Mouse (Mus musculus): ENCODE results near the gene Gipc1.
A peak's percentile ranks its signal among the peaks of the same experiment; 100 is the strongest.

Gipc1 gene

DNA sequence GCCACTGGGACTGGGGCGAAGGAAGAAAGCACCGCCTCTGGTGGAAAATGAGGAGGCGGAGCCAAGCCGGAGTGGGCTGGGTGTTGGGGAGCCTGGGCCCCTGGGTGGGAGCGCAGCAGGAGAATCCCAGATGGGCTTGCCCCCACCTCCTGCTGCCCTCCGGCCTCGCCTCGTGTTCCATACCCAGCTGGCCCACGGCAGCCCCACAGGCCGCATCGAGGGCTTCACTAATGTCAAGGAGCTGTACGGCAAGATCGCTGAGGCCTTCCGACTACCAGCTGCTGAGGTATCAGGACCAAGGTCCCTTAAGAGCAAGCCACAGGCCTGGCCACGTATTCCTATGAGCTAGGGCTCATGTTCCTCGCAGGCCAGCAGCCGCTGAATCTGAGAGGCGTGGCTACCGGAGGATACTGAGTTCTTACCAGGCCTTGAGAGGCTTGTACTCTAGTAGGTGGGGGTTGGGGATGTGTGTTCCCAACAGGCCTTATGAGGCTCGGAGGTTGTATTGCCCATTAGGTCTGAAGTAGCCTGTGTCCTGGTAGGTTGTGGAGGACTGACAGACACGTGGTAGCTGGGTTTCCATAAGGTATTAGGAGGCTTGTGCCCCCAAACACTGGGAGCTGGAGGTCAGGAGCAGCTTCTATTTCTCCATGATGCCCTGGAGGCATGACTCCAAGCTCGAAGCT lies 8.7 kb downstream of the Gipc1 start:
- Histone ChIP-seq H3K27me3 (ENCODE audit: control insufficient read depth, insufficient read depth, low read length, poor library complexity, severe bottlenecking) (no peaks in the 10 kb centered on the region), H3K36me3 (ENCODE audit: control insufficient read depth, insufficient read depth, low read length, poor library complexity, severe bottlenecking) (no peaks in the 10 kb centered on the region)
- DNase-seq (ENCODE audit: low read depth, low spot score), result no peak

DNA sequence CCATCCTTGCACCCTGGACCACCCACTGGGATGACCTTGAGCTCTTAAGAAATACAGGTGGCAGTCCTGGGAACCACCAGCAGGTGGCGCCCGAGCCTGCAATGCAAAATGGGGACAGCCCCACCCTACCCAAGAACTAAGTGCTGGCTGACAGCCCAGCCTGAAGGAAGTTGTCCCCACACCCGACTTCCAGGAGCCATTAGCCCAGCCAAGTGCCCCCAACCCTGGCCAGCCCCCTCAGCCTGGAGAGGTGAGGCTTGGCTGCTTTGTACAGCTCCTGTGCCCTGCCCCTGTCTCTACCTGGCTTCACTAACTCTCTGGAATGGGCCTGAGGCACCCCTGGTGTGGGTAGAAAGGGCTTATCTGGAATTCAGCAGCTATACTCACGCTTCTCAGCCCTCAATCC lies 9.9 kb downstream of the Gipc1 start:
- Histone ChIP-seq H3K36me3 (ENCODE audit: control insufficient read depth, insufficient read depth, low read length, poor library complexity, severe bottlenecking) (no peaks in the 10 kb centered on the region), H3K27me3 (ENCODE audit: control insufficient read depth, insufficient read depth, low read length, poor library complexity, severe bottlenecking) (no peaks in the 10 kb centered on the region)
- peak; percentile 93 for DNase-seq (ENCODE audit: low read depth, low spot score)

DNA sequence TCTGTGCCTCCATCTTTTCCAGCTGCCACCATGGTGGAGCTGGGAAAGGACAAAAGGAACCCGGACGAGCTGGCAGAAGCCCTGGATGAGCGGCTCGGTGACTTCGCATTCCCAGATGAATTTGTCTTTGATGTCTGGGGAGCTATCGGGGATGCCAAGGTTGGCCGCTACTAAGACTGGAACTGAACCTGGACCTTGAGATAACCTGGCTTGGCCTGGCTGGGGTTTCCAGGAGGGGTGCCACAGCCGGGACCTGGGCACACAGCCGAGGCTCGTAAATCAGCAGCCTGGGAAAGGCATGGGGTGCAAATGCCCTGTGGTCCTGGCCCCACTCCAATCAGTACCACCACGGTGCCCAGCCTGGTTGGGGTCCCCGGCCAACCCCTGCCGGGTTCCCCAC lies 11.6 kb downstream of the Gipc1 start:
- H3K27me3 ChIP-seq (ENCODE audit: control insufficient read depth, insufficient read depth, low read length, poor library complexity, severe bottlenecking), result no peaks in the 10 kb centered on the region
- no peak for DNase-seq (ENCODE audit: low read depth, low spot score)
- H3K36me3 ChIP-seq (ENCODE audit: control insufficient read depth, insufficient read depth, low read length, poor library complexity, severe bottlenecking), result no peaks in the 10 kb centered on the region

DNA sequence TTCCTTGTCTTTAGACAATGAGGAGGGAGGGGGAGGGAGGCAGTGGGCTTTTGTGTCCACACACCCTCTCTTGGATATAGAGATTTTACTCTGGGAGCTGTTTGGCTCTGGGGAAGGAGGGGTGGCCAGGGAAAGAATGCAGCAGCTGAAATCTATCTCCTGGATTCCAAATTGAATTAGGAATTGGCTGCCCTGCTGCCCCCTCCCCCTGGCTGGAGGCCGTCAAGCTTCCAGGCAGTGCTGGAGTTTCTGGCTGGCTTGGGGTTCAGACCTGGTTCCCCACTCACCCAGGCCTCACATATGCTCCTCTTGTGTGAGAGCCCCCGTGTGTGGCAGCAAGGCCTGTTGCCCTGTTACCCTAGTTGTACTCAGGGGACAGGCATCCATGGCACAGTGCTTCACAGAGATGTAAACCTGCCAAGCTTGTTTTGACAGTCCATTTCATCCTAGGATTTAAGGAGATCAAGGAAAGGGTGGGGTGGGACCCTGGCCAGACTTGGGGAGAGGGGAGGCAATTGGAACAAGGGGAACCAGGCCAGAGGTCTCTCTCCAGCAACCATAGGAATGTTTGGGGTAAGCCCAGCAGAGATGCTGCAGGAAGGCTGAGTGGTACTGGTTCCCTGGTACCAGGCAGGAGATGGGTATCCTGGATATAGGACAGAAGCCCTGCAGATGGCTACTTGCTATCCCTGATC lies 12.6 kb downstream of the Gipc1 start:
- no peaks in the 10 kb centered on the region for H3K36me3 ChIP-seq (ENCODE audit: control insufficient read depth, insufficient read depth, low read length, poor library complexity, severe bottlenecking)
- no peak for DNase-seq (ENCODE audit: low read depth, low spot score)
- H3K27me3 ChIP-seq (ENCODE audit: control insufficient read depth, insufficient read depth, low read length, poor library complexity, severe bottlenecking), result no peaks in the 10 kb centered on the region

DNA sequence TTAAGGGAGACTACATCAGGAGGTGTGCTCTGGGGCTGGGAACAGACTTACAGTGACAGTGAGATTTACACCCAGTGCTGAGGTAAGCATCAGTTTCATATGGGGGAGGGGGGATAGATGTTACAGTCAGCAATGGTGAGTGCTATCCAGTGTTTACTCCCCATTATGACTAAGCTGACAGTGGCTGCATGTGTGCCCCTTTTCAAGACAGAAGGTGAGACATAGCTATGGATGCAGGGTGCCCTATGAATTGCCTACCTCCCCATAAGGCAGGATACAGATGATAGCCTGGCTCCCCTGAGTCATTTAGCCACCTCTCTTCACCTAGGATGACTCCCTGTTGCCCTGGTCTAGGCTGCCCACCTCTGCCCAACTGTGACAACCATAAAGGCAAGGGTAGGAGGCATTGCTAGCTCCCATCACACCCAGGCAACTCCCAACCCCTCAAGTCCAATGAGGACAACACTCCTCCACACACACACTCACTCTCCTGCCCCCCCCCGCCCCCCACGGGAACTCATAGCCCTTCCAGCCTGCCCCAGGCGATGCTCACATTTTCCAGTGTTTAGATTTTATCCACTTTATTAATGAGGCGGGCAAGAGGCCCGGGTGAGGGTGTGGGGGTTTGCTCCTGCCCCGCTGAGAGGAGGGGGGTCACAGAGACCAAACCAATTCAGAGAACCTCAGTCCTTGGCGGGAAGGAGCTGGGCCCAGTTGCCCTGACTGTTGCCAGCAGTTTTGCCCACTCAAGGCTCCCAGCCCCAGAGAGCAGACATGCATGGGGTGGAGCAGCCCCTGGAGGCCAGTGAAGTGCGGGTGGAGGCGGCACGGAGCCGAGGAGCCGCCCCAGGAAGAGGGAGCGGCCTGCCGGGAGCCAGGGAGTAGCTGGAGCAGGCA lies 13.7 kb downstream of the Gipc1 start, which contains the start of gene Ptger1:
Ptger1 (plus strand) TSS at position 710 of the 897 bp plus-strand sequence.
- Histone ChIP-seq H3K27me3 (ENCODE audit: control insufficient read depth, insufficient read depth, low read length, poor library complexity, severe bottlenecking) (no peaks in the 10 kb centered on the region), H3K36me3 (ENCODE audit: control insufficient read depth, insufficient read depth, low read length, poor library complexity, severe bottlenecking) (no peaks in the 10 kb centered on the region; the same call in 1 of the 2 replicates)
- DNase-seq (ENCODE audit: low read depth, low spot score), result no peak

DNA sequence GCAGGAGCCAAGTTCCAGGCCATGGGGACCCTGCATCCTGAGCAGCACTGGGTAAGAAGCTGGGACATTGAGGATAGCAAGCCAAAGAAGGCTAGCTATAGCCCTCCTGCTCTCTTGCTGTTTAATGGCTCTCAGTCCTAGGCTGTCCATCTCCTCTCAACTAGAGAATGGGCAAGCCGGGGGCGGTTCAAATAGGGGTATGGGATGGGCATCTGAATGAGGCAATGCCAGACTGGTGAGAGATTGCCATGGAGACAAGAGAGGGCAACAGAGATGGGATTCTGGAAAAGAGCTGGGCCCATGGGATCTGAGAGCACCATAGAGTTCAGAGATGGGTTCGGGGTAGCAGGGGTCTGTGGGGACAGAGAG lies 14.4 kb downstream of the Gipc1 start:
- DNase-seq (ENCODE audit: low read depth, low spot score), result no peak
- H3K27me3 ChIP-seq (ENCODE audit: control insufficient read depth, insufficient read depth, low read length, poor library complexity, severe bottlenecking), result no peaks in the 10 kb centered on the region

DNA sequence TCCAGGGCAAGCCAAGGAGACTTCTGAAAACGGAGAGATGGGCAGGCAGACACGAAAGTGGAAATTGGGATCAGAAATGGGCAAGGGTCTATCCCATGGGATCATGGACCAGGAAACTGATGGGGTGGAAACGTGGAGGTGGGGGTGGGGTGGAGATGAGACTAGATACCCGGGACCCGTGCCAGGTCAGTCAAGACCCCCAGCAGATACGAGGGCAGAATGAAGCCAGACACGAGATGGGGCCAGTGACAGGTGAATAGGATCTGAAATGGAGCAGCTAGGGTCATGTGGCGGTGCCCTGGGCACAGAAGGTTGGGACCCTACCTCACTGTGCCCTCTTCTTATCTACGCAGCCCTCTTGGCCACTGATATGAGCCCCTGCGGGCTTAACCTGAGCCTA lies 15.0 kb downstream of the Gipc1 start:
- Histone ChIP-seq H3K36me3 (ENCODE audit: control insufficient read depth, insufficient read depth, low read length, poor library complexity, severe bottlenecking) (peaks cover 4% of the 10 kb centered on the region; the same call in 1 of the 2 replicates), H3K27me3 (ENCODE audit: control insufficient read depth, insufficient read depth, low read length, poor library complexity, severe bottlenecking) (no peaks in the 10 kb centered on the region)
- no peak for DNase-seq (ENCODE audit: low read depth, low spot score)

More for the DNA sequence above, 14.4 kb downstream of the Gipc1 start:
- no peaks in the 10 kb centered on the region; the same call in 1 of the 2 replicates for H3K36me3 ChIP-seq (ENCODE audit: control insufficient read depth, insufficient read depth, low read length, poor library complexity, severe bottlenecking)

DNA sequence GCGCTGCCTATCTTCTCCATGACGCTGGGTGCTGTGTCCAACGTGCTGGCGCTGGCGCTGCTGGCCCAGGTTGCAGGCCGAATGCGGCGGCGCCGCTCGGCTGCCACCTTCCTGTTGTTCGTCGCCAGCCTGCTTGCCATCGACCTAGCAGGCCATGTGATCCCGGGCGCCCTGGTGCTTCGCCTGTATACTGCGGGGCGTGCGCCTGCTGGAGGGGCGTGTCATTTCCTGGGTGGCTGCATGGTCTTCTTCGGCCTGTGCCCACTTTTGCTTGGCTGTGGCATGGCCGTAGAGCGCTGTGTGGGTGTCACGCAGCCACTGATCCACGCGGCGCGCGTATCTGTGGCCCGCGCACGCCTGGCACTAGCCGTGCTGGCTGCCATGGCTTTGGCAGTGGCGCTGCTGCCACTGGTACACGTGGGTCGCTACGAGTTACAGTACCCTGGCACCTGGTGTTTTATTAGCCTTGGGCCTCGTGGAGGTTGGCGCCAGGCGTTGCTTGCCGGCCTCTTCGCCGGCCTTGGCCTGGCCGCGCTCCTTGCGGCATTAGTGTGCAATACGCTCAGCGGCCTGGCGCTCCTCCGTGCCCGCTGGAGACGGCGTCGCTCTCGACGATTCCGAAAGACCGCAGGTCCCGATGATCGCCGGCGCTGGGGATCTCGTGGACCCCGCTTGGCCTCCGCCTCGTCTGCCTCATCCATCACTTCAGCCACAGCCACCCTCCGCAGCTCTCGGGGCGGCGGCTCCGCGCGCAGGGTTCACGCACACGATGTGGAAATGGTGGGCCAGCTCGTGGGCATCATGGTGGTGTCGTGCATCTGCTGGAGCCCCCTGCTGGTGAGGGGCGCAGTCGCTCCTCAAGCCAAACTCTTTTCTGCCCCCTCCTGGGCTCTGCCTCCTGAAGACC lies 15.8 kb downstream of the Gipc1 start:
- peaks cover 4% of the 10 kb centered on the region; the same call in 1 of the 2 replicates for H3K36me3 ChIP-seq (ENCODE audit: control insufficient read depth, insufficient read depth, low read length, poor library complexity, severe bottlenecking)
- H3K27me3 ChIP-seq (ENCODE audit: control insufficient read depth, insufficient read depth, low read length, poor library complexity, severe bottlenecking), result no peaks in the 10 kb centered on the region
- peak; percentile 69 for DNase-seq (ENCODE audit: low read depth, low spot score)

DNA sequence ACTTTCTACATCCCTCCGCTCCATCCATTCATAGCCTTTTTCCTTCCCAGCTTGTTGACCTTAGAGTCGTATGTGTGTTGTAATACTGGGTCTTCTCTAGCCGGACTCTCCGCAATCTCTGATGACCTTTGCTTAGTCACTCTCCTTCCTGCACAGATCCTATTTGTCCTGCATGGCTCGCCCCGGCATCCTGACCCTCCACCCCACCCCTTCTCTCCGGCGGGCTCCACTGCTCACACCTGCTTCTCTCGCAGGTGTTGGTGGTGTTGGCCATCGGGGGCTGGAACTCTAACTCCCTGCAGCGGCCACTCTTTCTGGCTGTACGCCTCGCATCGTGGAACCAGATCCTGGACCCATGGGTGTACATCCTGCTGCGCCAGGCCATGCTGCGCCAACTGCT lies 16.5 kb downstream of the Gipc1 start:
- DNase-seq (ENCODE audit: low read depth, low spot score), result no peak
- no peaks in the 10 kb centered on the region for H3K27me3 ChIP-seq (ENCODE audit: control insufficient read depth, insufficient read depth, low read length, poor library complexity, severe bottlenecking)
- peaks cover 6% of the 10 kb centered on the region; the same call in 1 of the 2 replicates for H3K36me3 ChIP-seq (ENCODE audit: control insufficient read depth, insufficient read depth, low read length, poor library complexity, severe bottlenecking)

DNA sequence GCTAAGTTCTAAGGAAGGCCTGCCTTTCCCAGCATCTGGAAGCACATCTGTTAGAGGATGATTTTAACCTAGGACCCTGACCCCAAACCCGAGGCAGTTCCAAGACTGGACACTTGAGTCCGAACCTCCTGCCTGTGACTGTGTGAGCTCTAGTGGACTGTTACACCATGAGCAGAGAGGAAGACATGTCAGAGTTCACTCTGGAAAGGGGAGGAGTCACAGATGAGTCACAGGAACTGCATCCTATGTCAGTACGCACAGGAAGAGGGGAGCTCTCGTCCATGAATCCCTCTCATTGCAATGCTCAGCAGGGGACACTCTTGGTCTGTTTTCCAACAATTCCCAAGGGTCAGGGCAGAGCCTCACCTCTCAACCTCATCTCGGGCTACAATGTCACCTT lies 20.5 kb downstream of the Gipc1 start:
- no peak for DNase-seq (ENCODE audit: low read depth, low spot score)
- no peaks in the 10 kb centered on the region for H3K27me3 ChIP-seq (ENCODE audit: control insufficient read depth, insufficient read depth, low read length, poor library complexity, severe bottlenecking)
- H3K36me3 ChIP-seq (ENCODE audit: control insufficient read depth, insufficient read depth, low read length, poor library complexity, severe bottlenecking), result peaks cover 8% of the 10 kb centered on the region; the same call in 1 of the 2 replicates

DNA sequence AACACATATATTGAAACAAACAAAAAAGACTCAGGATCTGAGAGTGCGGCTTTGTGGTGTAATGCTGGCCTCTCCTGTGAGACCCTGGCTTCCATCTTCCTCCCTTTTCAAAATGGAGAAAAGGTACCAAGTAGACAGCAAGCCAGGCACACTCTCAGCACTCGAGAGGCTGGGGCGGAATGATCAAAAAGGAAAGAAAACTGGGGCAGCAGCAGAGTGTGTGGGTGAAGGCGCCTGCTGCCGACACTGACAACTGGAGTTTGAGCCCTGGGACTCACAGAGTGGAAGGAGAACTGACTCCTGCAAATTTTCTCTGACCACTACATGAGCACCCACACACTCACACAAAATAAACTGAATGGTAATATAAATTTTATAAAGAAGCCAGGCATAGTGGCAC lies 22.0 kb downstream of the Gipc1 start:
- no peak for DNase-seq (ENCODE audit: low read depth, low spot score)
- Histone ChIP-seq H3K36me3 (ENCODE audit: control insufficient read depth, insufficient read depth, low read length, poor library complexity, severe bottlenecking) (peaks cover 13% of the 10 kb centered on the region), H3K27me3 (ENCODE audit: control insufficient read depth, insufficient read depth, low read length, poor library complexity, severe bottlenecking) (no peaks in the 10 kb centered on the region)

DNA sequence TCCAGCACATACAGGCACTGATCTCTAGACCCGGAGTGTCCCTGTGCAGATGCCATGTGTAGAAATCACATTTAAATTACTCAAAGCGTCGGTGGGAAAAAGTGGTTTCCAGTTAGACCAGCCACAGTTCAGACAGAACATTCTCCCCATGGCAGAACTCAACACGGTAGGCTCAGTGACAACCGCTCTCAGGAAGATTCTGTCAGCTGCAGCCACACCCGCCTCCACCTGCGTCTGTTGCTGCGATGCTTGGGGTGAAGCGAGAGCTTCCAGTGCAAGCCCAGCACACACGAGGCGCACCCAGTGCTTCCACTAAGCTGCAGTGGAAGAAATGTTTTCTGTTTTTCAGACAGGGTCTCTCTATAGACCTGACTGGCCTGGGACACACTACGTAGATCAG lies 27.4 kb downstream of the Gipc1 start:
- no peak for DNase-seq (ENCODE audit: low read depth, low spot score)
- Histone ChIP-seq H3K36me3 (ENCODE audit: control insufficient read depth, insufficient read depth, low read length, poor library complexity, severe bottlenecking) (peaks cover 25% of the 10 kb centered on the region), H3K27me3 (ENCODE audit: control insufficient read depth, insufficient read depth, low read length, poor library complexity, severe bottlenecking) (no peaks in the 10 kb centered on the region)

DNA sequence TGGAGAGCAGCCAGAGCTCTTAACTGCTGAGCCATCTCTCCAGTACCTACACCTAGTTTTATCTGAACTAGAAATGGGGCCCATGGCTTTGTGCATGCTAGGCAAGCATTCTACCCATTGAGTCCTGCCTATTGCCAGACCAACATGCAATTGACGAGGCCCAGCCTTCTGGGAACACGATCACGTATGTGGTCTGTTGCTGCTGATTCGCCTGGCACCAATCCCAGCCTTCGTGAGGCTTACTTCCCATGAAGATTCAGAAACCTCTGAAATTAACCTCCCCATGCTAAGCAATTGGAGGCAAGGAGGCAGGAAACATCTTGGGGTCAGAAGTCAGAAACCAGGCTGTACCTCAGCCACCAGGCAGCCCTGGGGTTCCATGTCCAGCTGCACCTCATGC lies 28.1 kb downstream of the Gipc1 start:
- no peaks in the 10 kb centered on the region for H3K27me3 ChIP-seq (ENCODE audit: control insufficient read depth, insufficient read depth, low read length, poor library complexity, severe bottlenecking)
- no peak for DNase-seq (ENCODE audit: low read depth, low spot score)
- peaks cover 29% of the 10 kb centered on the region for H3K36me3 ChIP-seq (ENCODE audit: control insufficient read depth, insufficient read depth, low read length, poor library complexity, severe bottlenecking)

DNA sequence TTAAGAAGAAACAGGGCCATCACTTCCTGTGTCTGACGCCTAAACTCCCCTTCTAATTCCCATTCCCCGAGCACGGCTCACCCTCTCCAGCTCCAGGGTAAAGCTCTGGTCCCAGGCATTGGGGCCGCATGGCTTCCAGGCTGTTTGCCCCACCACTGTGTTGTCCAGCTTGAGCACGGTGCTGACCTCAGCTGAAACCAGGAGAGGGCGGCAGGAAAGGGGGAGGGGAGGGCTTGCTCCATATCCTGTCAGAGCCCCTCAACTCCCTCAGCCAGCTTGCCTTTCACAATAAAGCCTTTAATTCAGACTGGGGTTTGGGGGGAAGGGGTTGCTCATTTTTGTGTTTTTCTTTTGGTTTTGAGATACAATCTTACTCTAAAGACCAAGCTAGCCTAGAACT lies 28.6 kb downstream of the Gipc1 start:
- Histone ChIP-seq H3K36me3 (ENCODE audit: control insufficient read depth, insufficient read depth, low read length, poor library complexity, severe bottlenecking) (peaks cover 29% of the 10 kb centered on the region), H3K27me3 (ENCODE audit: control insufficient read depth, insufficient read depth, low read length, poor library complexity, severe bottlenecking) (no peaks in the 10 kb centered on the region)
- no peak for DNase-seq (ENCODE audit: low read depth, low spot score)
